Mouse (Mus musculus): ENCODE measurements at regions not wholly inside any gene's neighbourhood (a gene's known extent, or its start where the extent isn't known, plus 50 kb on each side); places are given as distances from the start of the nearest gene placed in this dataset.

DNA sequence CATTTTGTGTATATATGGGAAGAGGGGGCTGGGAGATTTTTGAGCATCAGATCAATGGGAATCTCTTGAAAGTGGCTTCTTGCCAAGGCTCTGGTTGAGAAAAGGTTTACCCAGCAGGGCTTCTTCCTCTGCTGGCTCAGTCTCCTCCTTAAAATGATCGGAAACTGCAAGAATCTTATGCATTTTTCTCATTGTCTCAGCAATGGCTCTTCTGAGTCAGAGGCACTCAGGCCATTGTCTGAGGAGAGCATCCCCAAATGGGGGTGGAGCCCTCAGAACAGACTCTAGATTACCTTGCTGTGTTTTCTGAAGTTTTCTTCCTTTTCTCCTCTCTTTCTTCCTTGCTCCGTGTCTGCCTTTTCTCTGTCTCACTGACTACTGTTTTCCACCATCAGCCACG, 70.6 kb upstream of the Epha4 start:
- WGBS, result 57% methylated on average over 3 of the region's 3 CpGs
- Histone ChIP-seq H3K27me3 (replicated peaks; ENCODE audit: control insufficient read depth, insufficient read depth, low read length) (no peaks in the 10 kb centered on the region), H3K4me2 (ENCODE audit: low read length) (no peak overlapping the region), H3K27ac (ENCODE audit: low read depth, low read length) (no peak overlapping the region), H3K9me3 (ENCODE audit: control insufficient read depth, low read length) (no peaks in the 10 kb centered on the region), H3K36me3 (ENCODE audit: control insufficient read depth, insufficient read depth, low read length) (no peaks in the 10 kb centered on the region), H3K9ac (ENCODE audit: low read depth, low read length) (no peak overlapping the region), H3K4me1 (ENCODE audit: control insufficient read depth, insufficient read depth, low read depth, low read length) (no peaks in the 10 kb centered on the region), H3K4me3 (ENCODE audit: low read length) (no peak overlapping the region)
- no peak for ATAC-seq

DNA sequence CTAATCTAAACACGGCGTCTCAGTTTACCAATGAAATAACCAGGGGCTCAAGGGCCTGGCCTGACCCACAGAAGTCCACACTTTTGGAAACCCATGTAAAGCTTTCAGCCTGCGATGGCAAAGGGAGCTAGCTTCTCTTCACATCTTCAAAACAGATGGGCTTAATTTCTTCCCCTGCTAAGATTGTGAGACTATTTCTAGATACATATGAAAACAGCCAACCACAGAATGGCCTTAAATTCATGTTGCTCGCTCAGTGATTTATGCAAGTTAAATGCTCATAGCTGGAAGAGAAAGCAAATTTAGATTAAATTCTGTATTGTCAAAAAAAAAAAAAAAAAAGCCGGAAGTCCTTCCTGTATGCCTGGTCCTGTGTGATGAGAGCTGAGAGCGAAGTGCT, 53.2 kb upstream of the Epha4 start:
- no peak overlapping the region for H3K27ac ChIP-seq (ENCODE audit: low read depth, low read length)
- H3K4me1 ChIP-seq (ENCODE audit: control insufficient read depth, insufficient read depth, low read depth, low read length), result peaks cover 4% of the 10 kb centered on the region; the same call in 1 of the 2 replicates
- H3K27me3 ChIP-seq (replicated peaks; ENCODE audit: control insufficient read depth, insufficient read depth, low read length), result no peaks in the 10 kb centered on the region
- H3K4me2 ChIP-seq (ENCODE audit: low read length), result no peak overlapping the region
- H3K9me3 ChIP-seq (ENCODE audit: control insufficient read depth, low read length), result no peaks in the 10 kb centered on the region
- H3K9ac ChIP-seq (ENCODE audit: low read depth, low read length), result no peak overlapping the region
- no peaks in the 10 kb centered on the region for H3K36me3 ChIP-seq (ENCODE audit: control insufficient read depth, insufficient read depth, low read length)
- no peak overlapping the region for H3K4me3 ChIP-seq (ENCODE audit: low read length)
- WGBS, result 81% methylated on average over 6 of the region's 6 CpGs
- no peak for ATAC-seq

DNA sequence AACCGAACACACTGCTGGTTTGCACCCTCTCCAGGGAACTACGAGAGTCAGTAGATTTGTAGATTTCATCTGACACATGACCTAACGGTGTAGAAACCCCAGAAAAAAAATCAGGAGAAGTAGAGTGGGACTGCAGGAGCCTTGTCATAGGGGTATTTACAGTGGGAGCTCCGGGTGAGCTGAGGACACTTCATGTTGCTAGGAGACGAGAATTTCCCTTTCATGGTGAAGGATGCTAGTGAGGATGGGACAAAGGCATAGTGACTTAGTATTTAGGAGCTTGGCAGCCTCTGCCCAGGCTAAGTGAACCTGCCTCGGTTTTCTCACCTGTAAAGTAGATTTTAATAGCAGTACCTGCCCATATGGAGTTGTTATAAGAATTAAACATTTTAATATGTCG, 52.8 kb upstream of the Epha4 start:
- Histone ChIP-seq H3K27me3 (replicated peaks; ENCODE audit: control insufficient read depth, insufficient read depth, low read length) (no peaks in the 10 kb centered on the region), H3K4me2 (ENCODE audit: low read length) (no peak overlapping the region), H3K4me3 (ENCODE audit: low read length) (no peak overlapping the region), H3K9ac (ENCODE audit: low read depth, low read length) (no peak overlapping the region), H3K36me3 (ENCODE audit: control insufficient read depth, insufficient read depth, low read length) (no peaks in the 10 kb centered on the region), H3K27ac (ENCODE audit: low read depth, low read length) (no peak overlapping the region), H3K9me3 (ENCODE audit: control insufficient read depth, low read length) (no peaks in the 10 kb centered on the region), H3K4me1 (ENCODE audit: control insufficient read depth, insufficient read depth, low read depth, low read length) (peaks cover 4% of the 10 kb centered on the region; the same call in 1 of the 2 replicates)
- ATAC-seq, result no peak
- 51% methylated on average over 7 of the region's 7 CpGs for WGBS
